Mouse (Mus musculus) erythroblast, embryonic 14.5 days (primary cell): Measurements from ENCODE around the gene Ankrd54.

ENCODE experiments used
- GATA1 ChIP-seq: IDR thresholded peaks from 2 replicates; pipeline ENCODE4 v1.6.1; 2012; ENCODE audit warnings: low read length, inconsistent platforms, mixed read lengths
- TAL1 ChIP-seq: IDR thresholded peaks from 3 replicates; pipeline ENCODE4 v1.6.1; 2012; ENCODE audit warnings: low read length, inconsistent platforms, mixed read lengths

- TF ChIP-seq GATA1 (no peak), TAL1 (no peak)
Measured at GRCm38 (mm10) chr15:79097135-79097534, 34.4 kb upstream of the Ankrd54 start.
